In the genomic region with DNA sequence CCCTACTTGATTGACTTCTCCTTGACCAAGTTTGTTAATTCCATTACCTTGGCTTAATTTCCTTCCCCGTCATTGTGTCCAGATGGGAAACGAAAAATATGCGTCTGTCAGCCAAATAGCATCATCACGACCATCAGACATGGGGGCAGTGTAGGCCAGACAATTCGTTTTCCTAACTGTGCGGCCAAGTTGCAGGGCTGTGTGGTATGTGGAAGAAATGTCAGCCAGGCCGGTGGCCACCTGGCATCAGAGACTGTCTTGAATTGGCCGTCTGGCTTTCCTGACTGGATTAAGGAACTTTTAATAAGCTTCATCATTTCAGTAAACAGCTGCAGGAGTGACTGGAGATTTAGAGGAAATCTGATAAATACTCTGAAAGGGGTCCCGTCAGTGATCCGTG, we compare ENCODE assay signal across 14 mouse cellular contexts. TPM values are rescaled to one million over a fixed set of nuclear protein-coding genes. Genes with fewer than 3 reads are reported as not detected.
A peak's percentile ranks its signal among the peaks of the same experiment; 100 is the strongest.
DNase-seq lines count a peak whose midpoint lies in the region; ATAC-seq lines count a peak whose summit lies in the region.
"Had no signal": no experiment of that assay in that cellular context is flagged by ENCODE, and none has a peak within 500 bp of the region (broad histone marks: within the 10 kb centered on the region; RNA-seq: fewer than 3 reads in every experiment).

No protein-coding gene starts in this region.

- H3K4me2 ChIP-seq in hindbrain, embryonic 11.5 days (replicated peaks; ENCODE audit: low read depth, low read length) = no peak overlapping the region
- H3K4me2 ChIP-seq: forebrain, embryonic 12.5 days; lung, embryonic 15.5 days; neural tube, embryonic 15.5 days had no signal

- H3K36me3 ChIP-seq in hindbrain, embryonic 11.5 days (ENCODE audit: control insufficient read depth, insufficient read depth, low read length) = no peaks in the 10 kb centered on the region
- H3K36me3 ChIP-seq: lung, embryonic 15.5 days; neural tube, embryonic 15.5 days had no signal

- no peaks in the 10 kb centered on the region for H3K27me3 ChIP-seq in hindbrain, embryonic 11.5 days (ENCODE audit: control insufficient read depth, insufficient read depth, low read length)
- H3K27me3 ChIP-seq: forebrain, embryonic 12.5 days; lung, embryonic 15.5 days; neural tube, embryonic 15.5 days had no signal

- H3K9me3 ChIP-seq in hindbrain, embryonic 11.5 days (ENCODE audit: control insufficient read depth, low read length) = no peaks in the 10 kb centered on the region
- H3K9me3 ChIP-seq: forebrain, embryonic 12.5 days; lung, embryonic 15.5 days; neural tube, embryonic 15.5 days had no signal

- WGBS in hindbrain, embryonic 11.5 days = 86% methylated on average over 10 of the region's 10 CpGs

- no peak for ATAC-seq in hindbrain, embryonic 11.5 days (ENCODE audit: low FRiP score)
- ATAC-seq: midbrain, embryonic 16.5 days had no signal

- H3K4me1 ChIP-seq in hindbrain, embryonic 11.5 days (replicated peaks; ENCODE audit: control insufficient read depth, insufficient read depth, low read length) = no peaks in the 10 kb centered on the region
- H3K4me1 ChIP-seq: forebrain, embryonic 12.5 days; lung, embryonic 15.5 days; neural tube, embryonic 15.5 days had no signal

- H3K4me3 ChIP-seq in hindbrain, embryonic 11.5 days (ENCODE audit: low read depth, low read length) = no peak overlapping the region
- H3K4me3 ChIP-seq: forebrain, embryonic 12.5 days; lung, embryonic 15.5 days; neural tube, embryonic 15.5 days had no signal

- no peak overlapping the region for H3K27ac ChIP-seq in hindbrain, embryonic 11.5 days (ENCODE audit: low read depth, low read length)
- H3K27ac ChIP-seq: forebrain, embryonic 12.5 days; lung, embryonic 15.5 days; neural tube, embryonic 15.5 days had no signal

- no peak overlapping the region for H3K9ac ChIP-seq in hindbrain, embryonic 11.5 days (ENCODE audit: low read depth, low read length)
- H3K9ac ChIP-seq: forebrain, embryonic 12.5 days; lung, embryonic 15.5 days; neural tube, embryonic 15.5 days had no signal

- DNase-seq in heart, adult 11 months = peak; percentile 93
- no peak for DNase-seq in heart, adult 8-10 months (ENCODE audit: low spot score)
- DNase-seq in layer of hippocampus, adult 9-11 months = peak; percentile 3
- no peak for DNase-seq in layer of hippocampus, adult 9-10 months (ENCODE audit: low spot score)
- peak; percentile 54 to 71 for DNase-seq in cerebellum, postnatal 14 days
- DNase-seq in heart, postnatal 4 days = peak; percentile 16
- DNase-seq in right cerebral cortex, postnatal 4 days = no peak
- no peak for DNase-seq in hindbrain, embryonic 11.5 days (ENCODE audit: low spot score)
- DNase-seq: thymus, postnatal 36 days had no signal

RNA-seq across cellular contexts. Expression of a gene that starts 28.6 kb away (rescaled TPM):
- total RNA-seq in heart, adult 8-10 months (2022) = under 1 TPM in 3 of 4 experiments, not detected in 1; 0.11 to 0.16 (median 0.12) TPM
- total RNA-seq in heart, postnatal 4 days (2021) = under 1 TPM; 0.11 to 0.17 TPM
- polyA plus RNA-seq in hindbrain, embryonic 11.5 days (2014; fragmentation: Nextera tagmentation; extraction: Ambion mirVana) = 0.18 and 0.25 TPM in 2 replicates
- total RNA-seq: ES-E14 had no signal

Comparison
In these comparisons a context has a peak if more than half of its experiments do, and no peak if none do; other contexts are left out.
1. DNase-seq: peak in heart, adult 11 months (single experiment), layer of hippocampus, adult 9-11 months (single experiment), cerebellum, postnatal 14 days (2 of 2) and heart, postnatal 4 days (single experiment); none in heart, adult 8-10 months (single experiment), layer of hippocampus, adult 9-10 months (single experiment), right cerebral cortex, postnatal 4 days (single experiment) and hindbrain, embryonic 11.5 days (single experiment).